Mouse (Mus musculus) limb, embryonic 10.5 days (tissue): Measurements from ENCODE around the gene Smok3c. TPM values are rescaled to one million over a fixed set of nuclear protein-coding genes. Genes with fewer than 3 reads are reported as not detected.
"Not testable (repeated sequence)": the region's sequence is repeated elsewhere in the genome, so short reads cannot be mapped to it uniquely, and the experiment has no call there.

Source experiments
- DNase-seq: peaks from one replicate; pipeline ENCODE4 v3.0.0-alpha.2; 2017; ENCODE audit warnings: low spot score
- H3K27ac ChIP-seq: fragments of 300-500 bp; sonication (generic); 2 replicates; pipeline ENCODE4 v1.5.1; 2016; ENCODE audit warnings: mild to moderate bottlenecking
- H3K27me3 ChIP-seq: fragments of 300-500 bp; sonication (generic); 2 replicates; pipeline ENCODE4 v1.6.1; 2016; ENCODE audit warnings: low read depth, mild to moderate bottlenecking; ENCODE audit not compliant: poor library complexity, severe bottlenecking
- H3K36me3 ChIP-seq: fragments of 300-500 bp; sonication (generic); 2 replicates; pipeline ENCODE4 v1.6.1; 2016; ENCODE audit warnings: mild to moderate bottlenecking, moderate library complexity
- H3K4me1 ChIP-seq: fragments of 300-500 bp; sonication (generic); 2 replicates; pipeline ENCODE4 v1.6.1; 2016
- H3K4me3 ChIP-seq: fragments of 300-500 bp; sonication (generic); 2 replicates; pipeline ENCODE4 v1.5.1; 2016; ENCODE audit warnings: mild to moderate bottlenecking, moderate library complexity
- H3K9me3 ChIP-seq: fragments of 300-500 bp; sonication (generic); replicated peaks from 2 replicates; pipeline ENCODE4 v1.6.1; 2016; ENCODE audit warnings: mild to moderate bottlenecking
- WGBS: fragments of 180-500 bp; shearing (Covaris S2); methylation state at CpG from one replicate; pipeline ENCODE4 v1.1.7; 2016; 5-methylcytosine and 5-hydroxymethylcytosine counted together
- polyA plus RNA-seq: library from polyadenylated mRNA; unstranded; fragments of >200 nt; fragmentation: Nextera tagmentation; extraction: Ambion mirVana; gene quantifications from 2 replicates; pipeline ENCODE4 v1.2.1, GENCODE M21; 2016

The Smok3c gene
- not detected in 2 replicates for polyA plus RNA-seq

GRCm38 (mm10) chr5:138052894-138053293 is at the start of gene Smok3c:
Gene Smok3c, plus strand, starts transcription at chr5:138053194.
- H3K27ac ChIP-seq, H3K9me3 ChIP-seq, H3K4me1 ChIP-seq, H3K27me3 ChIP-seq, H3K4me3 ChIP-seq, DNase-seq, H3K36me3 ChIP-seq: not testable (repeated sequence)
- WGBS: no CpG with 5 or more reads among the region's 5 CpGs

DNA sequence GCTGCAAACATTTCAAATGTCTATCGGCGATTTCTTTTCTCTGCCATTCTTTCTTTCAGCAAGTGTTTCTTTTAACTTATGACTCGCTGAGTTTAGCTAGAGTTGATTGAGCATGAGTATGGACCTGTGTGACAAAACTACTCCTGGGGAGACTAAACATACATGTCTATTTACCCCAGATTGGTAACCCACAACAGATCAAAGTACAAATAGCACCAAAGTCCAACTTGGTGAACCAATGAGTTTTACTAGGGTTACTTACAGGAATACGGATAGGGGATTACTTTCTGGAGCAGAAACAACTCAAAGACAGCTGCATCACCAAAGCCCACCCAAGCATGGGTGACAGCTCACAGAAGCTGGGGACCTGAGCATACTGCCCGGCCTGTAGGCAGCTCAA is 43.6 kb upstream of the Smok3c start:
- Histone ChIP-seq H3K36me3 (no peaks in the 10 kb centered on the region), H3K4me1 (no peaks in the 10 kb centered on the region), H3K4me3 (no peak overlapping the region), H3K9me3 (no peaks in the 10 kb centered on the region), H3K27ac (no peak overlapping the region), H3K27me3 (no peaks in the 10 kb centered on the region)
- DNase-seq: no peak
- WGBS: 88% methylated on average over 5 of the region's 5 CpGs

- H3K4me3 ChIP-seq: no peak overlapping the region
- WGBS: 85% methylated on average over 5 of the region's 5 CpGs
- no peaks in the 10 kb centered on the region for H3K27me3 ChIP-seq
- DNase-seq: no peak
- H3K36me3 ChIP-seq: no peaks in the 10 kb centered on the region
- no peaks in the 10 kb centered on the region for H3K4me1 ChIP-seq
- no peaks in the 10 kb centered on the region for H3K9me3 ChIP-seq
- no peak overlapping the region for H3K27ac ChIP-seq
Measured at GRCm38 (mm10) chr5:138012382-138012781, 40.6 kb upstream of the Smok3c start.

GRCm38 (mm10) chr5:138016530-138016929 is 36.5 kb upstream of the Smok3c start:
- no peak for DNase-seq
- no peaks in the 10 kb centered on the region for H3K36me3 ChIP-seq
- H3K27ac ChIP-seq: no peak overlapping the region
- no peaks in the 10 kb centered on the region for H3K27me3 ChIP-seq
- no peaks in the 10 kb centered on the region for H3K9me3 ChIP-seq
- H3K4me3 ChIP-seq: no peak overlapping the region
- 89% methylated on average over 2 of the region's 2 CpGs for WGBS
- H3K4me1 ChIP-seq: no peaks in the 10 kb centered on the region

DNA sequence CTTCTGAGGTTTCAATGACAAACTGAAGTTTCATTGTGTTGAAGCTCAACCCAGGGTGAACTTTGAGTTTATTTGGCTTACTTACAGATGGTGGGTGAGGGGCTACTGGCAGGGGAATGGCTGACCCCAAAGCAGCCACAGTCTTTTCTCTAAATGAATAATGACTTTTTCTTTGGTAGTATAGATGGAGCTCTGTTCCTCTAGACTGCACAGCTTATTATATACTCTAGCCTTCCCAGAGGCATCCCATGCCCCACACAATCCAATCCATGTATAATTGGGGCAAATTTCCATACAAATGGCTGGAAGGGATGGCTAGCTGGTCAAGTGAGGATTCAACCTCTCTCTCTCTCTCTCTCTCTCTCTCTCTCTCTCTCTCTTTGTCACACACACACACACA is 36.0 kb upstream of the Smok3c start:
- no peak for DNase-seq
- no peaks in the 10 kb centered on the region for H3K4me1 ChIP-seq
- no peaks in the 10 kb centered on the region for H3K36me3 ChIP-seq
- H3K27ac ChIP-seq: no peak overlapping the region
- no peaks in the 10 kb centered on the region for H3K9me3 ChIP-seq
- no peaks in the 10 kb centered on the region for H3K27me3 ChIP-seq
- no peak overlapping the region for H3K4me3 ChIP-seq

GRCm38 (mm10) chr5:138019577-138019976 is 33.4 kb upstream of the Smok3c start:
- DNase-seq, H3K4me1 ChIP-seq: not testable (repeated sequence)
- 93% methylated on average over 4 of the region's 4 CpGs for WGBS

GRCm38 (mm10) chr5:138020961-138021479 is 32.0 kb upstream of the Smok3c start, which contains the start of the genes Smok3a and Smok3b:
Gene Smok3a, plus strand, starts transcription at chr5:138021261.
Gene Smok3b, plus strand, starts transcription at chr5:138021429.
- H3K4me3 ChIP-seq, H3K27me3 ChIP-seq, H3K4me1 ChIP-seq, H3K36me3 ChIP-seq, DNase-seq, H3K27ac ChIP-seq, H3K9me3 ChIP-seq: not testable (repeated sequence)
- WGBS: 97% methylated on average over 3 of the region's 7 CpGs

More at GRCm38 (mm10) chr5:138019577-138019976, 33.4 kb upstream of the Smok3c start:
- H3K36me3 ChIP-seq, H3K27ac ChIP-seq, H3K4me3 ChIP-seq, H3K27me3 ChIP-seq, H3K9me3 ChIP-seq: not testable (repeated sequence)

DNA sequence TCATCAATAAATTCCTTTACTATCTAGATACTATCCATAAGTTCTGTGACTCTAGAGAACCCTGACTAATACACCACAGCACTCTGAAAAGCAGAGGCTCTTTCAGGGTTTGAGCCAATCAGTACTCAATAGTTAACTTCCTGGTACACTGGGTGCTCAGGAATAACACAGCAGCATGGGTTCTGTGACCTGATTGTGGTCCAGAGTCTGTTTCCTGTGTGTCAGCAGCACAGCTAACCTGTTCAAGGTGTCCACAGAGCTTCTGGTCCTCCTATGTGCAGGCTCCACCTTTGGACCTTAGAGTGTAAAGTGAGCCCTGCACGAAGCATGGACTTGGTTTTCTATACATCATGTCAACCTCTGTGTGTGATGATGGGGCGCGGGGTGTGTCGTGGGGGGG is 20.8 kb downstream of the Smok3c start:
- Histone ChIP-seq H3K4me3 (no peak overlapping the region), H3K27me3 (no peaks in the 10 kb centered on the region), H3K36me3 (no peaks in the 10 kb centered on the region), H3K4me1 (no peaks in the 10 kb centered on the region), H3K27ac (no peak overlapping the region), H3K9me3 (no peaks in the 10 kb centered on the region)
- no peak for DNase-seq
- WGBS: 87% methylated on average over 4 of the region's 4 CpGs

DNA sequence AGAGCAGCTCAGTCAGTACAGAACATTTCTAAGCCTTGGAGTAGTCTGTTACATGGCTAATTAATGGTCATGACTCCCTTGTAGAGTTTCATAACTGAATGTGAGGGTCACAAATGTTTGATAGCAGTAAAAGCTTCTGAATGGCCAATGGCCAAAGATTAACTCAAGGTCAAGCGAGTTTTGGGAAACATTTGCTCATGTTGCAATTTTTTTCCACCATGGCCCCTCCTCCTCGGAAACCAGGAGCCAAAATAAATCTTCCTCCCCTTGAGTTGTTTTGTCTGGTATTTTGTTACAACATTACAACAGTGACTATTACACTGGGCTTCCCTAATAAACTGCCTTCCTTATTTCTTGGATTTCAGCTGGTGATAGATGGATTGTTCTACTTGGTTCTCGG is 22.7 kb downstream of the Smok3c start:
- Histone ChIP-seq H3K9me3 (no peaks in the 10 kb centered on the region), H3K36me3 (no peaks in the 10 kb centered on the region), H3K4me3 (no peak overlapping the region), H3K27me3 (no peaks in the 10 kb centered on the region), H3K4me1 (no peaks in the 10 kb centered on the region), H3K27ac (no peak overlapping the region)
- 82% methylated on average over 3 of the region's 3 CpGs for WGBS
- no peak for DNase-seq

GRCm38 (mm10) chr5:138076148-138076547 is 23.2 kb downstream of the Smok3c start:
- H3K36me3 ChIP-seq: no peaks in the 10 kb centered on the region
- no peak for DNase-seq

GRCm38 (mm10) chr5:138080456-138080855 is 27.5 kb downstream of the Smok3c start:
- Histone ChIP-seq H3K4me3 (no peak overlapping the region), H3K27ac (no peak overlapping the region), H3K27me3 (no peaks in the 10 kb centered on the region), H3K4me1 (0 out of 2 replicates have a peak, but pooled peaks cover 3% of the 10 kb centered on the region), H3K36me3 (no peaks in the 10 kb centered on the region), H3K9me3 (no peaks in the 10 kb centered on the region)
- WGBS: 90% methylated on average over 5 of the region's 5 CpGs
- DNase-seq: no peak

More at GRCm38 (mm10) chr5:138076148-138076547, 23.2 kb downstream of the Smok3c start:
- Histone ChIP-seq H3K27ac (no peak overlapping the region), H3K4me3 (no peak overlapping the region), H3K27me3 (no peaks in the 10 kb centered on the region), H3K4me1 (no peaks in the 10 kb centered on the region), H3K9me3 (no peaks in the 10 kb centered on the region)
- WGBS: 66% methylated on average over 2 of the region's 2 CpGs

- Histone ChIP-seq H3K27me3 (no peaks in the 10 kb centered on the region), H3K27ac (no peak overlapping the region), H3K4me1 (peaks cover 10% of the 10 kb centered on the region), H3K9me3 (no peaks in the 10 kb centered on the region), H3K4me3 (no peak overlapping the region), H3K36me3 (no peaks in the 10 kb centered on the region)
- WGBS: 85% methylated on average over 9 of the region's 9 CpGs
- no peak for DNase-seq
Measured at GRCm38 (mm10) chr5:138081446-138081845, 28.5 kb downstream of the Smok3c start.

- Histone ChIP-seq H3K27ac (no peak overlapping the region), H3K4me3 (no peak overlapping the region), H3K36me3 (peaks cover 15% of the 10 kb centered on the region), H3K4me1 (peaks cover 12% of the 10 kb centered on the region), H3K9me3 (no peaks in the 10 kb centered on the region), H3K27me3 (no peaks in the 10 kb centered on the region)
- WGBS: 70% methylated on average over 2 of the region's 2 CpGs
- DNase-seq: no peak
Measured at GRCm38 (mm10) chr5:138083318-138083900, 30.4 kb downstream of the Smok3c start.

DNA sequence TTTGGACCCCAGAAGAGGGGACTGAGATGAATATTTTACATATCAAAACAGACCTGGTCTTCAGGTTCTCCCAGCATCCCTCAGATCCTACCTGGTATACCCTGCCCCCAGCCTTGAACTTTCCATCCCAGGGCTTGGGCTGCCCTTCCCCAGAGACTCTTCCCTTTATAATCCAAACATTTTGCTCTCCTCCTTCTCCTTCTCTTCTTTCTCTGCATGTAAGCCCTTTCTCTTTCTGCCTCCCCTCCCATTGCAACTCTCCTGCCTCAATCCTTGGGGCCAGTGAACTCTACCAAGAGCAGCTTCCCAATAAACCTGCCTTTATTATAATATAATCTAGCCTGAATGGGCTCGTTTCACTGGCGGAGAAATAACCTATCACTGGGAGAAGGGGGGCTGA is 30.9 kb downstream of the Smok3c start:
- H3K27me3 ChIP-seq: no peaks in the 10 kb centered on the region
- peaks cover 12% of the 10 kb centered on the region for H3K4me1 ChIP-seq
- 90% methylated on average over 2 of the region's 2 CpGs for WGBS
- H3K36me3 ChIP-seq: peaks cover 20% of the 10 kb centered on the region
- DNase-seq: no peak
- no peaks in the 10 kb centered on the region for H3K9me3 ChIP-seq
- no peak overlapping the region for H3K4me3 ChIP-seq
- H3K27ac ChIP-seq: no peak overlapping the region
